Mouse (Mus musculus) MEL (cell line): ENCODE results near the gene Ggt7. TPM values are rescaled to one million over a fixed set of nuclear protein-coding genes. Genes with fewer than 3 reads are reported as not detected.

Experiments
- DNase-seq: peaks from one replicate; pipeline ENCODE4 v3.0.0; 2011; ENCODE audit warnings: low read depth, low spot score
- H3K27ac ChIP-seq: 2 replicates; pipeline ENCODE4 v1.5.1; 2012; ENCODE audit warnings: low read depth, mild to moderate bottlenecking, control low read depth, low read length, moderate library complexity; ENCODE audit not compliant: control insufficient read depth
- H3K27me3 ChIP-seq, 2 experiments: fragments of 150-350 bp in 1 of 2; sonication (generic) in 1 of 2; 2 replicates each; pipeline ENCODE4 v1.6.1; 2012; ENCODE audit warnings: low read length in 2 of 2, mild to moderate bottlenecking in 2 of 2, improper control_type of control experiment in 1 of 2, moderate library complexity in 1 of 2; ENCODE audit not compliant: insufficient read depth in 2 of 2, control insufficient read depth in 1 of 2
- H3K36me3 ChIP-seq, 2 experiments: 2 replicates each; pipeline ENCODE4 v1.6.1; 2012 to 2014; ENCODE audit warnings: low read length in 2 of 2, improper control_type of control experiment in 1 of 2, inconsistent platforms in 1 of 2, mild to moderate bottlenecking in 1 of 2; ENCODE audit not compliant: insufficient read depth in 2 of 2, control insufficient read depth in 1 of 2
- H3K4me1 ChIP-seq, 2 experiments: fragments of 150-350 bp in 1 of 2; sonication (generic) in 1 of 2; 2 replicates each; pipeline ENCODE4 v1.6.1; 2012; ENCODE audit warnings: low read length in 2 of 2, improper control_type of control experiment in 1 of 2, mild to moderate bottlenecking in 1 of 2; ENCODE audit not compliant: insufficient read depth in 2 of 2, control insufficient read depth in 1 of 2
- H3K4me3 ChIP-seq, 2 experiments: fragments of 150-350 bp in 1 of 2; sonication (generic) in 1 of 2; 2 replicates each; pipeline ENCODE4 v1.5.1; 2012; ENCODE audit warnings: low read depth in 2 of 2, low read length in 2 of 2, mild to moderate bottlenecking in 2 of 2, moderate library complexity in 2 of 2, control low read depth in 1 of 2, improper control_type of control experiment in 1 of 2; ENCODE audit not compliant: control insufficient read depth in 1 of 2, insufficient read depth in 1 of 2
- H3K79me2 ChIP-seq: 2 replicates; pipeline ENCODE4 v1.6.1; 2012; ENCODE audit warnings: mild to moderate bottlenecking, low read length, moderate library complexity; ENCODE audit not compliant: control insufficient read depth, poor library complexity, insufficient read depth
- H3K9ac ChIP-seq: 2 replicates; pipeline ENCODE4 v1.6.1; 2012; ENCODE audit warnings: low read depth, mild to moderate bottlenecking, control low read depth, low read length, moderate library complexity; ENCODE audit not compliant: control insufficient read depth, poor library complexity, severe bottlenecking
- H3K9me3 ChIP-seq: fragments of 150-350 bp; sonication (generic); replicated peaks from 2 replicates; pipeline ENCODE4 v1.6.1; 2012; ENCODE audit warnings: mild to moderate bottlenecking, low read length, improper control_type of control experiment, moderate library complexity; ENCODE audit not compliant: insufficient read depth
- BHLHE40 ChIP-seq: IDR thresholded peaks from 2 replicates; pipeline ENCODE4 v1.6.1; 2012; ENCODE audit warnings: low read depth, mild to moderate bottlenecking, inconsistent platforms, low read length, improper control_type of control experiment, borderline replicate concordance
- CHD1 ChIP-seq: IDR thresholded peaks from 2 replicates; pipeline ENCODE4 v1.6.1; 2012; ENCODE audit warnings: low read depth, mild to moderate bottlenecking, inconsistent platforms, low read length, improper control_type of control experiment
- CHD2 ChIP-seq: IDR thresholded peaks from 2 replicates; pipeline ENCODE4 v1.6.1; 2011; ENCODE audit warnings: low read length, improper control_type of control experiment
- CTCF ChIP-seq, 3 experiments: IDR thresholded peaks in 2 of 3; conservative IDR thresholded peaks in 1 of 3; 2 replicates each; pipeline ENCODE4 v1.5.1; 2011 to 2012; ENCODE audit warnings: low read length in 3 of 3, low read depth in 2 of 3, mild to moderate bottlenecking in 2 of 3, improper control_type of control experiment in 1 of 3, inconsistent platforms in 1 of 3, mixed read lengths in 1 of 3, moderate library complexity in 1 of 3; ENCODE audit not compliant: control insufficient read depth in 1 of 3, insufficient read depth in 1 of 3, poor library complexity in 1 of 3, severe bottlenecking in 1 of 3
- E2F4 ChIP-seq: IDR thresholded peaks from 2 replicates; pipeline ENCODE4 v1.6.1; 2011; ENCODE audit warnings: low read depth, low read length, improper control_type of control experiment, borderline replicate concordance
- ELF1 ChIP-seq: IDR thresholded peaks from 2 replicates; pipeline ENCODE4 v1.6.1; 2014; ENCODE audit warnings: low read depth, mild to moderate bottlenecking, inconsistent platforms, low read length, improper control_type of control experiment, moderate library complexity
- EP300 ChIP-seq, 2 experiments: IDR thresholded peaks; 2 replicates each; pipeline ENCODE4 v1.6.1; 2011; ENCODE audit warnings: improper control_type of control experiment in 2 of 2, low read length in 2 of 2, low read depth in 1 of 2, mild to moderate bottlenecking in 1 of 2
- ETS1 ChIP-seq: IDR thresholded peaks from 2 replicates; pipeline ENCODE4 v1.6.1; 2012; ENCODE audit warnings: low read depth, mild to moderate bottlenecking, inconsistent platforms, low read length, improper control_type of control experiment, moderate library complexity
- GABPA ChIP-seq: IDR thresholded peaks from 2 replicates; pipeline ENCODE4 v1.6.1; 2012; ENCODE audit warnings: low read depth, mild to moderate bottlenecking, inconsistent platforms, low read length, improper control_type of control experiment, moderate library complexity
- GATA1 ChIP-seq: IDR thresholded peaks from 2 replicates; pipeline ENCODE4 v1.6.1; 2011; ENCODE audit warnings: low read depth, low read length, improper control_type of control experiment
- HCFC1 ChIP-seq: IDR thresholded peaks from 2 replicates; pipeline ENCODE4 v1.6.1; 2012; ENCODE audit warnings: low read depth, mild to moderate bottlenecking, inconsistent platforms, low read length, improper control_type of control experiment, moderate library complexity
- JUND ChIP-seq: IDR thresholded peaks from 2 replicates; pipeline ENCODE4 v1.6.1; 2011; ENCODE audit warnings: low read depth, mild to moderate bottlenecking, improper control_type of control experiment, low read length
- KAT2A ChIP-seq: conservative IDR thresholded peaks from 2 replicates; pipeline ENCODE4 v1.6.1; 2012; ENCODE audit warnings: low read depth, low read length, improper control_type of control experiment, inconsistent platforms
- MAFK ChIP-seq: IDR thresholded peaks from 2 replicates; pipeline ENCODE4 v1.6.1; 2011; ENCODE audit warnings: low read depth, mild to moderate bottlenecking, low read length, improper control_type of control experiment, borderline replicate concordance
- MAX ChIP-seq: IDR thresholded peaks from 2 replicates; pipeline ENCODE4 v1.6.1; 2011; ENCODE audit warnings: low read length, improper control_type of control experiment
- MAZ ChIP-seq: IDR thresholded peaks from 2 replicates; pipeline ENCODE4 v1.6.1; 2012; ENCODE audit warnings: low read depth, mild to moderate bottlenecking, inconsistent platforms, low read length, improper control_type of control experiment
- MXI1 ChIP-seq: IDR thresholded peaks from 2 replicates; pipeline ENCODE4 v1.6.1; 2011; ENCODE audit warnings: mild to moderate bottlenecking, low read depth, low read length, improper control_type of control experiment
- MYB ChIP-seq: IDR thresholded peaks from 2 replicates; pipeline ENCODE4 v1.6.1; 2011; ENCODE audit warnings: mild to moderate bottlenecking, low read depth, low read length, improper control_type of control experiment
- MYC ChIP-seq: IDR thresholded peaks from 2 replicates; pipeline ENCODE4 v1.6.1; 2011; ENCODE audit warnings: low read depth, mild to moderate bottlenecking, low read length, improper control_type of control experiment, moderate library complexity
- NELFE ChIP-seq: IDR thresholded peaks from 2 replicates; pipeline ENCODE4 v1.6.1; 2011; ENCODE audit warnings: low read depth, low read length, improper control_type of control experiment
- NRF1 ChIP-seq: IDR thresholded peaks from 2 replicates; pipeline ENCODE4 v1.6.1; 2014; ENCODE audit warnings: low read depth, mild to moderate bottlenecking, inconsistent platforms, low read length, improper control_type of control experiment, moderate library complexity; ENCODE audit not compliant: poor library complexity, insufficient read depth, severe bottlenecking
- POLR2A ChIP-seq, 2 experiments: IDR thresholded peaks; 2 replicates each; pipeline ENCODE4 v1.6.1; 2011 to 2012; ENCODE audit warnings: low read length in 2 of 2, mild to moderate bottlenecking in 2 of 2, control low read depth in 1 of 2, improper control_type of control experiment in 1 of 2, low read depth in 1 of 2, moderate library complexity in 1 of 2; ENCODE audit not compliant: control insufficient read depth in 1 of 2, insufficient read depth in 1 of 2, poor library complexity in 1 of 2
- POLR2AphosphoS2 ChIP-seq: IDR thresholded peaks from 2 replicates; pipeline ENCODE4 v1.6.1; 2011; ENCODE audit warnings: low read length, improper control_type of control experiment
- POLR2AphosphoS5 ChIP-seq: IDR thresholded peaks from 2 replicates; pipeline ENCODE4 v1.6.1; 2012; ENCODE audit warnings: low read depth, borderline replicate concordance, mild to moderate bottlenecking, inconsistent platforms, low read length, moderate library complexity, mixed read lengths
- RAD21 ChIP-seq: IDR thresholded peaks from 2 replicates; pipeline ENCODE4 v1.6.1; 2011; ENCODE audit warnings: mild to moderate bottlenecking, low read depth, low read length, improper control_type of control experiment
- RCOR1 ChIP-seq: IDR thresholded peaks from 2 replicates; pipeline ENCODE4 v1.6.1; 2012; ENCODE audit warnings: low read depth, mild to moderate bottlenecking, inconsistent platforms, low read length, improper control_type of control experiment
- SIN3A ChIP-seq: IDR thresholded peaks from 2 replicates; pipeline ENCODE4 v1.6.1; 2012; ENCODE audit warnings: low read length, improper control_type of control experiment, inconsistent platforms
- SMC3 ChIP-seq: IDR thresholded peaks from 2 replicates; pipeline ENCODE4 v1.6.1; 2011; ENCODE audit warnings: low read depth, low read length, improper control_type of control experiment
- TAL1 ChIP-seq: IDR thresholded peaks from 2 replicates; pipeline ENCODE4 v1.6.1; 2012; ENCODE audit warnings: mild to moderate bottlenecking, inconsistent platforms, low read length, moderate library complexity, mixed read lengths
- TBP ChIP-seq: IDR thresholded peaks from 2 replicates; pipeline ENCODE4 v1.8.0; 2011; ENCODE audit warnings: low read depth, low read length, improper control_type of control experiment
- TCF12 ChIP-seq: IDR thresholded peaks from 2 replicates; pipeline ENCODE4 v1.6.1; 2014; ENCODE audit warnings: low read depth, mild to moderate bottlenecking, inconsistent platforms, low read length, improper control_type of control experiment, moderate library complexity
- UBTF ChIP-seq: IDR thresholded peaks from 2 replicates; pipeline ENCODE4 v1.6.1; 2012; ENCODE audit warnings: low read depth, mild to moderate bottlenecking, inconsistent platforms, low read length, improper control_type of control experiment, moderate library complexity, borderline replicate concordance; ENCODE audit not compliant: insufficient read depth
- USF1 ChIP-seq: IDR thresholded peaks from 2 replicates; pipeline ENCODE4 v1.6.1; 2014; ENCODE audit warnings: low read depth, mild to moderate bottlenecking, inconsistent platforms, low read length, improper control_type of control experiment, moderate library complexity
- USF2 ChIP-seq, 2 experiments: IDR thresholded peaks; 2 replicates each; pipeline ENCODE4 v1.6.1; 2011 to 2012; ENCODE audit warnings: improper control_type of control experiment in 2 of 2, low read length in 2 of 2, borderline replicate concordance in 1 of 2, inconsistent platforms in 1 of 2, low read depth in 1 of 2, mild to moderate bottlenecking in 1 of 2; ENCODE audit not compliant: insufficient read depth in 1 of 2
- ZC3H11A ChIP-seq: IDR thresholded peaks from 2 replicates; pipeline ENCODE4 v1.6.1; 2012; ENCODE audit warnings: low read depth, mild to moderate bottlenecking, inconsistent platforms, low read length, improper control_type of control experiment
- ZKSCAN1 ChIP-seq: IDR thresholded peaks from 2 replicates; pipeline ENCODE4 v1.6.1; 2012; ENCODE audit warnings: low read depth, mild to moderate bottlenecking, inconsistent platforms, low read length, improper control_type of control experiment, moderate library complexity
- ZMIZ1 ChIP-seq: IDR thresholded peaks from 2 replicates; pipeline ENCODE4 v1.6.1; 2012; ENCODE audit warnings: low read depth, mild to moderate bottlenecking, inconsistent platforms, low read length, improper control_type of control experiment, moderate library complexity
- ZNF384 ChIP-seq: IDR thresholded peaks from 2 replicates; pipeline ENCODE4 v1.6.1; 2012; ENCODE audit warnings: low read depth, mild to moderate bottlenecking, inconsistent platforms, low read length, improper control_type of control experiment
- polyA plus RNA-seq, 2 experiments: library from polyadenylated mRNA; stranded (reverse) in 1 of 2; unstranded in 1 of 2; fragments of >175 nt in 1 of 2; fragments of >200 nt in 1 of 2; gene quantifications; 2 replicates each; pipeline versions ENCODE4 v1.2.1 to v1.2.4; 2012; ENCODE audit warnings: low replicate concordance in 2 of 2, low read depth in 1 of 2; ENCODE audit not compliant: insufficient read length in 2 of 2, insufficient read depth in 1 of 2, missing spikeins in 1 of 2
- total RNA-seq: library from RNA; depleted of rRNA; stranded (reverse); fragments of 300-350 nt; gene quantifications from 2 replicates; pipeline ENCODE4 v1.2.3, GENCODE M21; 2012

The Ggt7 gene
- total and polyA plus RNA-seq, 3 experiments, result 1.8 to 2.1 TPM; not detected in 1

- Histone ChIP-seq H3K4me3 (no peak overlapping the region), H3K36me3 (peaks cover 0 to 33% of the 10 kb centered on the region in 2 experiments; a peak in 2 of 4 replicates), H3K79me2 (no peaks in the 10 kb centered on the region), H3K4me1 (peaks cover 18 to 20% of the 10 kb centered on the region in 2 experiments), H3K9ac (no peak overlapping the region), H3K9me3 (no peaks in the 10 kb centered on the region), H3K27ac (peak overlapping the region; percentile 38; the same call in 1 of the 2 replicates), H3K27me3 (no peaks in the 10 kb centered on the region)
- DNase-seq, result peak; percentile 80
- TF ChIP-seq MXI1 (no peak), GABPA (no peak), NRF1 (no peak), USF1 (no peak), E2F4 (no peak), CHD2 (no peak), POLR2A (IDR thresholded peaks at IDR 0.05; ENCODE audit: control insufficient read depth in 1 of 2, insufficient read depth in 1 of 2, low read depth in 1 of 2, low read length in 2 of 2, poor library complexity in 1 of 2) (no peak), MAFK (0 out of 2 replicates have a peak, but pooled peaks have one; percentile 3), KAT2A (no peak), GATA1 (peak; percentile 83), TBP (peak; percentile 95), UBTF (no peak), NELFE (no peak), EP300 (IDR thresholded peaks at IDR 0.05; ENCODE audit: low read depth in 1 of 2, low read length in 2 of 2) (peak; percentile 67 to 86), TCF12 (peak; percentile 46), CHD1 (no peak), MYC (0 out of 2 replicates have a peak, but pooled peaks have one; percentile 30), ZC3H11A (no peak), RAD21 (no peak), MAX (no peak), ETS1 (peak; percentile 91), TAL1 (peak; percentile 23; the same call in 1 of the 2 replicates), MYB (no peak), POLR2AphosphoS5 (no peak), JUND (peak; percentile 93), SIN3A (no peak), ZMIZ1 (no peak), POLR2AphosphoS2 (no peak), USF2 (IDR thresholded peaks at IDR 0.05; ENCODE audit: borderline replicate concordance in 1 of 2, insufficient read depth in 1 of 2, low read depth in 1 of 2, low read length in 2 of 2) (no peak), ZNF384 (no peak), BHLHE40 (no peak), HCFC1 (no peak), RCOR1 (peak; percentile 76), MAZ (no peak), ELF1 (no peak), CTCF (IDR thresholded peaks at IDR 0.05 in 2 of 3, conservative IDR thresholded peaks at IDR 0.05 in 1 of 3; ENCODE audit: control insufficient read depth in 1 of 3, insufficient read depth in 1 of 3, low read depth in 2 of 3, low read length in 3 of 3, poor library complexity in 1 of 3, severe bottlenecking in 1 of 3) (no peak), ZKSCAN1 (no peak), SMC3 (no peak)
These were observed 6.3 kb upstream of the Ggt7 start for GRCm38 (mm10) chr2:155524378-155524777.
